Mouse (Mus musculus) kidney, embryonic 14.5 days (tissue): ENCODE measurements around the gene Unc45a. TPM values are rescaled to one million over a fixed set of nuclear protein-coding genes. Genes with fewer than 3 reads are reported as not detected.

Source experiments
- ATAC-seq: fragments of 200-750 bp; cut with Nextera tagmentation; 2 replicates; pipeline ENCODE4 v1.8.0; 2017; ENCODE audit warnings: moderate number of reproducible peaks, mild to moderate bottlenecking, moderate TSS enrichment, moderate library complexity; ENCODE audit not compliant: low FRiP score, low TSS enrichment
- H3K27ac ChIP-seq: fragments of 300-500 bp; sonication (generic); 2 replicates; pipeline ENCODE4 v1.5.1; 2014; ENCODE audit warnings: low read depth, mild to moderate bottlenecking, low read length, moderate library complexity, mixed read lengths
- H3K27me3 ChIP-seq: fragments of 300-500 bp; sonication (generic); 2 replicates; pipeline ENCODE4 v1.6.1; 2014; ENCODE audit warnings: mild to moderate bottlenecking, low read length; ENCODE audit not compliant: control insufficient read depth, insufficient read depth
- H3K36me3 ChIP-seq: fragments of 300-500 bp; sonication (generic); 2 replicates; pipeline ENCODE4 v1.6.1; 2014; ENCODE audit warnings: low read length, mixed read lengths; ENCODE audit not compliant: control insufficient read depth, insufficient read depth
- H3K4me1 ChIP-seq: fragments of 300-500 bp; sonication (generic); 2 replicates; pipeline ENCODE4 v1.6.1; 2014; ENCODE audit warnings: low read length, mixed read lengths; ENCODE audit not compliant: control insufficient read depth, insufficient read depth
- H3K4me2 ChIP-seq: fragments of 300-500 bp; sonication (generic); replicated peaks from 2 replicates; pipeline ENCODE4 v1.6.1; 2014; ENCODE audit warnings: low read depth, mild to moderate bottlenecking, low read length
- H3K4me3 ChIP-seq: fragments of 300-500 bp; sonication (generic); 2 replicates; pipeline ENCODE4 v1.5.1; 2014; ENCODE audit warnings: mild to moderate bottlenecking, low read length
- H3K9ac ChIP-seq: fragments of 300-500 bp; sonication (generic); 2 replicates; pipeline ENCODE4 v1.6.1; 2014; ENCODE audit warnings: low read depth, mild to moderate bottlenecking, low read length, moderate library complexity
- H3K9me3 ChIP-seq: fragments of 300-500 bp; sonication (generic); 2 replicates; pipeline ENCODE4 v1.6.1; 2016; ENCODE audit warnings: low read length; ENCODE audit not compliant: control insufficient read depth
- WGBS: fragments of 180-500 bp; shearing (Covaris S2); extraction: QIAGEN DNeasy Blood & Tissue Kit; methylation state at CpG from one replicate; pipeline ENCODE4 v1.1.7; 2014; 5-methylcytosine and 5-hydroxymethylcytosine counted together
- polyA plus RNA-seq: library from polyadenylated mRNA; unstranded; fragments of >200 nt; fragmentation: Nextera tagmentation; extraction: Ambion mirVana; gene quantifications from 2 replicates; pipeline ENCODE4 v1.2.1, GENCODE M21; 2014

Gene Unc45a
- polyA plus RNA-seq, 1 experiment from 2014 or later, result 27.8 TPM

- Histone ChIP-seq H3K4me2 (no peak overlapping the region), H3K4me3 (no peak overlapping the region), H3K36me3 (peaks cover 10% of the 10 kb centered on the region; the same call in 1 of the 2 replicates), H3K27ac (no peak overlapping the region), H3K9me3 (peaks cover 3% of the 10 kb centered on the region; the same call in 1 of the 2 replicates), H3K9ac (no peak overlapping the region), H3K4me1 (peaks cover 18% of the 10 kb centered on the region), H3K27me3 (no peaks in the 10 kb centered on the region)
- ATAC-seq, result no peak
- 80% methylated on average over 7 of the region's 7 CpGs for WGBS
These were observed 988 bp upstream of the Unc45a start for GRCm38 (mm10) chr7:80341793-80342192.

- Histone ChIP-seq H3K9ac (peak overlapping the region; percentile 61), H3K27me3 (no peaks in the 10 kb centered on the region), H3K36me3 (peaks cover 28% of the 10 kb centered on the region), H3K4me3 (peak overlapping the region; percentile 66), H3K4me1 (peaks cover 18% of the 10 kb centered on the region), H3K4me2 (peak overlapping the region; percentile 55), H3K9me3 (no peaks in the 10 kb centered on the region), H3K27ac (peak overlapping the region; percentile 63)
- ATAC-seq, result peak; percentile 97
- under 1% methylated on average over 45 of the region's 45 CpGs for WGBS
These were observed 794 bp downstream of the Unc45a start for GRCm38 (mm10) chr7:80339793-80340628.

GRCm38 (mm10) chr7:80339371-80339770 lies 1.4 kb downstream of the Unc45a start:
- ATAC-seq, result no peak

GRCm38 (mm10) chr7:80336932-80337331 lies 3.9 kb downstream of the Unc45a start:
- Histone ChIP-seq H3K4me1 (peaks cover 10% of the 10 kb centered on the region), H3K4me2 (no peak overlapping the region), H3K27me3 (no peaks in the 10 kb centered on the region), H3K27ac (no peak overlapping the region), H3K36me3 (peaks cover 55% of the 10 kb centered on the region), H3K9me3 (0 out of 2 replicates have a peak, but pooled peaks cover 2% of the 10 kb centered on the region), H3K4me3 (no peak overlapping the region), H3K9ac (no peak overlapping the region)
- ATAC-seq, result no peak
- 88% methylated on average over 3 of the region's 3 CpGs for WGBS

More at GRCm38 (mm10) chr7:80339371-80339770, 1.4 kb downstream of the Unc45a start:
- Histone ChIP-seq H3K27ac (no peak overlapping the region), H3K4me1 (peaks cover 18% of the 10 kb centered on the region), H3K9ac (peak overlapping the region; percentile 61), H3K9me3 (no peaks in the 10 kb centered on the region), H3K4me3 (peak overlapping the region; percentile 66), H3K36me3 (peaks cover 34% of the 10 kb centered on the region), H3K4me2 (peak overlapping the region; percentile 55), H3K27me3 (no peaks in the 10 kb centered on the region)
- WGBS, result 7% methylated on average over 17 of the region's 17 CpGs

- Histone ChIP-seq H3K9me3 (0 out of 2 replicates have a peak, but pooled peaks cover 2% of the 10 kb centered on the region), H3K4me2 (no peak overlapping the region), H3K4me3 (no peak overlapping the region), H3K9ac (no peak overlapping the region), H3K27ac (no peak overlapping the region), H3K27me3 (no peaks in the 10 kb centered on the region), H3K4me1 (peaks cover 10% of the 10 kb centered on the region), H3K36me3 (peaks cover 76% of the 10 kb centered on the region)
- no peak for ATAC-seq
- 91% methylated on average over 4 of the region's 4 CpGs for WGBS
These were observed 6.0 kb downstream of the Unc45a start for GRCm38 (mm10) chr7:80334848-80335247.

GRCm38 (mm10) chr7:80331433-80331832 lies 9.4 kb downstream of the Unc45a start:
- no peak overlapping the region for H3K4me3 ChIP-seq
- 0 out of 2 replicates have a peak, but pooled peaks cover 2% of the 10 kb centered on the region for H3K9me3 ChIP-seq
- H3K27me3 ChIP-seq, result no peaks in the 10 kb centered on the region
- H3K36me3 ChIP-seq, result peaks cover 96% of the 10 kb centered on the region
- no peak overlapping the region for H3K4me2 ChIP-seq
- no peak for ATAC-seq
- no peak overlapping the region for H3K27ac ChIP-seq
- WGBS, result 91% methylated on average over 19 of the region's 19 CpGs
- no peak overlapping the region for H3K9ac ChIP-seq
- H3K4me1 ChIP-seq, result no peaks in the 10 kb centered on the region

- ATAC-seq, result no peak
- no peak overlapping the region for H3K27ac ChIP-seq
- no peak overlapping the region for H3K4me3 ChIP-seq
- H3K9me3 ChIP-seq, result 0 out of 2 replicates have a peak, but pooled peaks cover 2% of the 10 kb centered on the region
- H3K4me1 ChIP-seq, result no peaks in the 10 kb centered on the region
- peaks cover 94% of the 10 kb centered on the region for H3K36me3 ChIP-seq
- H3K4me2 ChIP-seq, result no peak overlapping the region
- WGBS, result 94% methylated on average over 8 of the region's 8 CpGs
- no peaks in the 10 kb centered on the region for H3K27me3 ChIP-seq
- H3K9ac ChIP-seq, result no peak overlapping the region
These were observed 10.5 kb downstream of the Unc45a start for GRCm38 (mm10) chr7:80330278-80330677.

GRCm38 (mm10) chr7:80326076-80326475 lies 14.7 kb downstream of the Unc45a start:
- no peak for ATAC-seq
- 96% methylated on average over 19 of the region's 19 CpGs for WGBS
- Histone ChIP-seq H3K4me2 (no peak overlapping the region), H3K4me3 (no peak overlapping the region), H3K4me1 (peaks cover 10% of the 10 kb centered on the region), H3K27ac (no peak overlapping the region), H3K9ac (no peak overlapping the region), H3K36me3 (peaks cover 59% of the 10 kb centered on the region), H3K27me3 (no peaks in the 10 kb centered on the region), H3K9me3 (no peaks in the 10 kb centered on the region)

GRCm38 (mm10) chr7:80325292-80325868 lies 15.4 kb downstream of the Unc45a start:
- Histone ChIP-seq H3K27ac (no peak overlapping the region), H3K36me3 (peaks cover 53% of the 10 kb centered on the region)
- no peak for ATAC-seq

More at GRCm38 (mm10) chr7:80325292-80325868, 15.4 kb downstream of the Unc45a start:
- WGBS, result 88% methylated on average over 16 of the region's 16 CpGs
- H3K9ac ChIP-seq, result no peak overlapping the region
- H3K4me1 ChIP-seq, result peaks cover 10% of the 10 kb centered on the region
- no peaks in the 10 kb centered on the region for H3K27me3 ChIP-seq
- no peaks in the 10 kb centered on the region for H3K9me3 ChIP-seq
- no peak overlapping the region for H3K4me2 ChIP-seq
- H3K4me3 ChIP-seq, result no peak overlapping the region
